Comparison of ENCODE assay signal across 26 mouse cellular contexts in genomic region chr11:88055777-88056176, GRCm38 (mm10).
"Had no signal": no experiment of that assay in that cellular context is flagged by ENCODE, and none has a peak within 500 bp of the region (broad histone marks: within the 10 kb centered on the region; RNA-seq: fewer than 3 reads in every experiment).

No protein-coding gene starts in this region.

- H3K4me3 ChIP-seq: embryonic facial prominence, embryonic 10.5 days; embryonic facial prominence, embryonic 12.5 days; embryonic facial prominence, embryonic 13.5 days; embryonic facial prominence, embryonic 15.5 days; erythroblast, embryonic 14.5 days; forebrain, embryonic 10.5 days; forebrain, embryonic 12.5 days; forebrain, embryonic 13.5 days; gastrocnemius, adult 2 months; heart, adult 2 months; heart, embryonic 10.5 days had no signal

- H3K4me2 ChIP-seq: embryonic facial prominence, embryonic 12.5 days; embryonic facial prominence, embryonic 13.5 days; embryonic facial prominence, embryonic 15.5 days; forebrain, embryonic 12.5 days; forebrain, embryonic 13.5 days had no signal

- DNase-seq: cerebellum, adult 9-10 months; cerebellum, adult 9-11 months; cerebellum, postnatal 10 days; cerebellum, postnatal 14 days; cerebellum, postnatal 25 days; cerebellum, postnatal 36 days; embryo, embryonic 11 days; forebrain, postnatal 0 days; gastrocnemius, adult 2 months; gastrocnemius, postnatal 10 days; gastrocnemius, postnatal 14 days; gastrocnemius, postnatal 25 days; gastrocnemius, postnatal 36 days; heart, adult 18-20 months; heart, adult 2 months had no signal

- H3K27ac ChIP-seq: embryonic facial prominence, embryonic 10.5 days; embryonic facial prominence, embryonic 12.5 days; embryonic facial prominence, embryonic 13.5 days; embryonic facial prominence, embryonic 15.5 days; forebrain, embryonic 10.5 days; forebrain, embryonic 12.5 days; forebrain, embryonic 13.5 days; gastrocnemius, adult 2 months; heart, adult 2 months; heart, embryonic 10.5 days had no signal

- ATAC-seq: forebrain, embryonic 13.5 days; forebrain, embryonic 14.5 days; forebrain, embryonic 16.5 days; forebrain, postnatal 0 days had no signal

- H3K9me3 ChIP-seq: embryonic facial prominence, embryonic 10.5 days; embryonic facial prominence, embryonic 12.5 days; embryonic facial prominence, embryonic 13.5 days; embryonic facial prominence, embryonic 15.5 days; forebrain, embryonic 10.5 days; forebrain, embryonic 12.5 days; forebrain, embryonic 13.5 days; heart, embryonic 10.5 days had no signal

- H3K4me1 ChIP-seq: heart, embryonic 10.5 days had no signal

- H3K27me3 ChIP-seq: embryonic facial prominence, embryonic 12.5 days; embryonic facial prominence, embryonic 13.5 days; embryonic facial prominence, embryonic 15.5 days; forebrain, embryonic 12.5 days; forebrain, embryonic 13.5 days had no signal

- H3K9ac ChIP-seq: embryonic facial prominence, embryonic 12.5 days; embryonic facial prominence, embryonic 13.5 days; embryonic facial prominence, embryonic 15.5 days; forebrain, embryonic 12.5 days; forebrain, embryonic 13.5 days; forebrain, postnatal 0 days had no signal
